Comparison of ENCODE assay signal across 8 mouse cellular contexts in genomic region chr7:132576116-132576650, GRCm38 (mm10). TPM values are rescaled to one million over a fixed set of nuclear protein-coding genes. Genes with fewer than 3 reads are reported as not detected.
DNase-seq lines count a peak whose midpoint lies in the region; ATAC-seq lines count a peak whose summit lies in the region.

Gene Oat, minus strand, starts transcription at chr7:132576398.

- H3K4me1 ChIP-seq in hindbrain, embryonic 12.5 days: peaks cover 21% of the 10 kb centered on the region

- ATAC-seq in hindbrain, embryonic 12.5 days (ENCODE audit: low FRiP score): peak; percentile 97

- under 1% methylated on average over 49 of the region's 49 CpGs for WGBS in hindbrain, embryonic 12.5 days

- H3K4me3 ChIP-seq in hindbrain, embryonic 12.5 days: peak within 1 kb of the TSS; percentile 56

- no peaks in the 10 kb centered on the region; the same call in 1 of the 2 replicates for H3K9me3 ChIP-seq in hindbrain, embryonic 12.5 days (replicated peaks)

- no peaks in the 10 kb centered on the region for H3K36me3 ChIP-seq in hindbrain, embryonic 12.5 days

- DNase-seq in NIH3T3 (ENCODE audit: low read depth): peak; percentile 97
- peak; percentile 96 for DNase-seq in cerebellum, postnatal 10 days
- DNase-seq in frontal cortex, postnatal 10 days (ENCODE audit: low spot score in 2 of 2): peak; percentile 92 to 93
- peak; percentile 88 to 94 for DNase-seq in layer of hippocampus, postnatal 14 days (ENCODE audit: low spot score in 2 of 2)
- peak; percentile 93 for DNase-seq in lung, postnatal 14 days
- DNase-seq in retina, adult 2 months (ENCODE audit: low read depth, low spot score): peak; percentile 89
- peak; percentile 94 to 95 for DNase-seq in thymus, postnatal 36 days

- H3K27ac ChIP-seq in hindbrain, embryonic 12.5 days: peak within 1 kb of the TSS; percentile 77

- peaks cover 12% of the 10 kb centered on the region for H3K27me3 ChIP-seq in hindbrain, embryonic 12.5 days

- H3K9ac ChIP-seq in hindbrain, embryonic 12.5 days: peak within 1 kb of the TSS; percentile 61

- H3K4me2 ChIP-seq in hindbrain, embryonic 12.5 days (replicated peaks): peak within 1 kb of the TSS; percentile 60

RNA-seq across cellular contexts. Expression of gene Oat, which starts in this region (rescaled TPM):
- 121 and 127 TPM in 2 replicates for polyA plus RNA-seq in hindbrain, embryonic 12.5 days (2016; fragmentation: Nextera tagmentation; extraction: Ambion mirVana)
- 10 to 100 TPM; 67.5 to 72.9 TPM for total RNA-seq in layer of hippocampus, postnatal 14 days (2021)

Comparison
In these comparisons a context has a peak if more than half of its experiments do, and no peak if none do; other contexts are left out.
1. Peak in every context shown above with its lines: DNase-seq, ATAC-seq, H3K4me3 ChIP-seq and H3K27ac ChIP-seq.